Mouse (Mus musculus) CH12.LX (cell line): ENCODE measurements around the gene Hand2. TPM values are rescaled to one million over a fixed set of nuclear protein-coding genes. Genes with fewer than 3 reads are reported as not detected.

Experiments used
- DNase-seq: peaks from one replicate; pipeline ENCODE4 v3.0.0-alpha.2; 2013; ENCODE audit errors: extremely low read depth
- H3K27ac ChIP-seq: 2 replicates; pipeline ENCODE4 v1.5.1; 2012; ENCODE audit warnings: low read depth, mild to moderate bottlenecking, control low read depth, moderate library complexity; ENCODE audit not compliant: insufficient read depth
- H3K27me3 ChIP-seq: replicated peaks from 2 replicates; pipeline ENCODE3; 2012; ENCODE audit warnings: inconsistent platforms
- H3K36me3 ChIP-seq, 2 experiments: replicated peaks in 1 of 2; 2 replicates each; pipeline versions ENCODE3 to v1.6.1; 2012; ENCODE audit warnings: inconsistent platforms in 1 of 2, low read length in 1 of 2, mild to moderate bottlenecking in 1 of 2, mixed read lengths in 1 of 2, moderate library complexity in 1 of 2; ENCODE audit not compliant: control insufficient read depth in 1 of 2, insufficient read depth in 1 of 2
- H3K4me1 ChIP-seq, 2 experiments: 2 replicates each; pipeline ENCODE4 v1.6.1; 2012; ENCODE audit warnings: inconsistent platforms in 1 of 2, moderate library complexity in 1 of 2; ENCODE audit not compliant: insufficient read depth in 2 of 2, control insufficient read depth in 1 of 2
- H3K4me2 ChIP-seq: 2 replicates; pipeline ENCODE4 v1.6.1; 2012; ENCODE audit warnings: low read depth, mild to moderate bottlenecking, control low read depth; ENCODE audit not compliant: poor library complexity, insufficient read depth, severe bottlenecking
- H3K4me3 ChIP-seq, 3 experiments: fragments of 150-350 bp in 1 of 3; sonication (generic) in 1 of 3; replicated peaks in 1 of 3; 2 replicates each; pipeline versions ENCODE3 to v1.5.1; 2011 to 2012; ENCODE audit warnings: low read depth in 2 of 3, low read length in 2 of 3, mild to moderate bottlenecking in 2 of 3, moderate library complexity in 2 of 3, control low read depth in 1 of 3, improper control_type of control experiment in 1 of 3, inconsistent platforms in 1 of 3, mixed read lengths in 1 of 3; ENCODE audit not compliant: poor library complexity in 1 of 3
- H3K79me2 ChIP-seq: replicated peaks from 2 replicates; pipeline ENCODE4 v1.6.1; 2012; ENCODE audit warnings: mild to moderate bottlenecking, moderate library complexity; ENCODE audit not compliant: control insufficient read depth, poor library complexity, insufficient read depth, severe bottlenecking; ENCODE audit errors: extremely low read depth
- H3K9ac ChIP-seq: 2 replicates; pipeline ENCODE4 v1.6.1; 2012; ENCODE audit warnings: low read depth, mild to moderate bottlenecking, control low read depth, moderate library complexity; ENCODE audit not compliant: insufficient read depth
- H3K9me3 ChIP-seq: replicated peaks from 2 replicates; pipeline ENCODE3; 2012; ENCODE audit warnings: low read length, inconsistent platforms, mixed read lengths
- BHLHE40 ChIP-seq: IDR thresholded peaks from 2 replicates; pipeline ENCODE4 v1.6.1; 2011; ENCODE audit warnings: mild to moderate bottlenecking, low read depth, low read length, improper control_type of control experiment
- CHD1 ChIP-seq: IDR thresholded peaks from 2 replicates; pipeline ENCODE4 v1.6.1; 2012; ENCODE audit warnings: low read depth, low read length, improper control_type of control experiment, inconsistent platforms
- CHD2 ChIP-seq: IDR thresholded peaks from 2 replicates; pipeline ENCODE4 v1.6.1; 2011; ENCODE audit warnings: low read length, improper control_type of control experiment
- E2F4 ChIP-seq: IDR thresholded peaks from 2 replicates; pipeline ENCODE4 v1.6.1; 2011; ENCODE audit warnings: low read depth, low read length, improper control_type of control experiment; ENCODE audit not compliant: insufficient replicate concordance
- ELF1 ChIP-seq: IDR thresholded peaks from 2 replicates; pipeline ENCODE4 v1.6.1; 2014; ENCODE audit warnings: low read depth, mild to moderate bottlenecking, inconsistent platforms, low read length, improper control_type of control experiment
- EP300 ChIP-seq: IDR thresholded peaks from 2 replicates; pipeline ENCODE4 v1.6.1; 2011; ENCODE audit warnings: low read length, improper control_type of control experiment
- ETS1 ChIP-seq: conservative IDR thresholded peaks from 2 replicates; pipeline ENCODE4 v1.6.1; 2012; ENCODE audit warnings: low read depth, mild to moderate bottlenecking, inconsistent platforms, low read length, improper control_type of control experiment, moderate library complexity
- HCFC1 ChIP-seq: IDR thresholded peaks from 2 replicates; pipeline ENCODE4 v1.6.1; 2012; ENCODE audit warnings: low read depth, mild to moderate bottlenecking, inconsistent platforms, low read length, improper control_type of control experiment
- IRF4 ChIP-seq: IDR thresholded peaks from 2 replicates; pipeline ENCODE4 v1.6.1; 2014; ENCODE audit warnings: low read depth, mild to moderate bottlenecking, inconsistent platforms, low read length, improper control_type of control experiment
- JUND ChIP-seq: conservative IDR thresholded peaks from 2 replicates; pipeline ENCODE4 v1.6.1; 2011; ENCODE audit warnings: low read depth, low read length, improper control_type of control experiment
- KAT2A ChIP-seq: IDR thresholded peaks from 2 replicates; pipeline ENCODE4 v1.6.1; 2012; ENCODE audit warnings: low read length, improper control_type of control experiment, inconsistent platforms; ENCODE audit not compliant: insufficient replicate concordance
- MAFK ChIP-seq: IDR thresholded peaks from 2 replicates; pipeline ENCODE4 v1.6.1; 2011; ENCODE audit warnings: low read length, improper control_type of control experiment; ENCODE audit not compliant: insufficient replicate concordance
- MEF2A ChIP-seq: IDR thresholded peaks from 2 replicates; pipeline ENCODE4 v1.6.1; 2014; ENCODE audit warnings: low read depth, mild to moderate bottlenecking, inconsistent platforms, low read length, improper control_type of control experiment, borderline replicate concordance
- MXI1 ChIP-seq: IDR thresholded peaks from 2 replicates; pipeline ENCODE4 v1.6.1; 2011; ENCODE audit warnings: mild to moderate bottlenecking, low read depth, low read length, improper control_type of control experiment
- MYC ChIP-seq: IDR thresholded peaks from 2 replicates; pipeline ENCODE4 v1.6.1; 2011; ENCODE audit warnings: low read depth, mild to moderate bottlenecking, improper control_type of control experiment, low read length
- NRF1 ChIP-seq: IDR thresholded peaks from 2 replicates; pipeline ENCODE4 v1.6.1; 2014; ENCODE audit warnings: low read depth, mild to moderate bottlenecking, inconsistent platforms, low read length, improper control_type of control experiment, moderate library complexity
- POLR2A ChIP-seq: IDR thresholded peaks from 2 replicates; pipeline ENCODE4 v1.6.1; 2011; ENCODE audit warnings: low read depth, mild to moderate bottlenecking, improper control_type of control experiment, low read length
- RCOR1 ChIP-seq: conservative IDR thresholded peaks from 2 replicates; pipeline ENCODE4 v1.6.1; 2012; ENCODE audit warnings: low read depth, mild to moderate bottlenecking, inconsistent platforms, low read length, improper control_type of control experiment
- SMC3 ChIP-seq: IDR thresholded peaks from 2 replicates; pipeline ENCODE4 v1.6.1; 2011; ENCODE audit warnings: low read depth, low read length, improper control_type of control experiment
- TCF12 ChIP-seq: IDR thresholded peaks from 2 replicates; pipeline ENCODE4 v1.6.1; 2014; ENCODE audit warnings: low read depth, mild to moderate bottlenecking, inconsistent platforms, low read length, improper control_type of control experiment
- UBTF ChIP-seq: IDR thresholded peaks from 2 replicates; pipeline ENCODE4 v1.6.1; 2012; ENCODE audit warnings: low read depth, mild to moderate bottlenecking, inconsistent platforms, low read length, improper control_type of control experiment, moderate library complexity
- USF2 ChIP-seq: conservative IDR thresholded peaks from 2 replicates; pipeline ENCODE4 v1.6.1; 2011; ENCODE audit warnings: low read depth, low read length, improper control_type of control experiment
- ZC3H11A ChIP-seq: IDR thresholded peaks from 2 replicates; pipeline ENCODE4 v1.6.1; 2012; ENCODE audit warnings: low read depth, mild to moderate bottlenecking, inconsistent platforms, low read length, improper control_type of control experiment
- ZKSCAN1 ChIP-seq: IDR thresholded peaks from 2 replicates; pipeline ENCODE4 v1.6.1; 2012; ENCODE audit warnings: low read depth, inconsistent platforms, low read length, improper control_type of control experiment, borderline replicate concordance
- ZNF384 ChIP-seq: IDR thresholded peaks from 2 replicates; pipeline ENCODE4 v1.6.1; 2012; ENCODE audit warnings: low read depth, low read length, improper control_type of control experiment, inconsistent platforms
- dilution Hi-C: fragments of 300-500 bp; cut with MboI; formaldehyde crosslinking; loops from 2 replicates; pipeline ENCODE4 v1.14.3; 2020; ENCODE audit warnings: low sequenced_read_pairs; ENCODE audit not compliant: extremely low pct_unique_long_range_greater_than_20kb, extremely low pct_ligation_motif_present
- in situ Hi-C: fragments of 300-500 bp; cut with MboI; formaldehyde crosslinking; loops from 3 replicates; pipeline ENCODE4 v1.14.3; 2019; ENCODE audit warnings: low sequenced_read_pairs, low pct_ligation_motif_present, low pct_unique_long_range_greater_than_20kb, mixed read lengths
- polyA plus RNA-seq: library from polyadenylated mRNA; unstranded; fragments of >175 nt; gene quantifications from 2 replicates; pipeline ENCODE4 v1.2.1, GENCODE M21; 2012; ENCODE audit warnings: low read depth; ENCODE audit not compliant: insufficient read length
- total RNA-seq, 2 experiments: library from RNA; depleted of rRNA; stranded (reverse); fragments of 300-350 nt in 1 of 2; fragments of >200 nt in 1 of 2; gene quantifications; 2 replicates each; pipeline ENCODE4 v1.2.3; 2012 to 2014

Gene Hand2
- total and polyA plus RNA-seq, 3 experiments, result not detected

GRCm38 (mm10) chr8:57328931-57329341 lies 8.2 kb downstream of the Hand2 start:
- no peak overlapping the region for H3K9ac ChIP-seq
- H3K4me3 ChIP-seq, result no peak overlapping the region
- dilution Hi-C loops (no loop called here), in situ Hi-C loops (no loop called here)
- no peaks in the 10 kb centered on the region for H3K4me1 ChIP-seq
- H3K9me3 ChIP-seq, result no peaks in the 10 kb centered on the region
- no peak overlapping the region for H3K27ac ChIP-seq
- no peaks in the 10 kb centered on the region for H3K36me3 ChIP-seq
- H3K27me3 ChIP-seq, result no peaks in the 10 kb centered on the region
- DNase-seq, result no peak
- H3K79me2 ChIP-seq, result no peaks in the 10 kb centered on the region
- H3K4me2 ChIP-seq, result no peak overlapping the region
- no peak for TF ChIP-seq MEF2A
- no peak for TF ChIP-seq UBTF
- TF ChIP-seq HCFC1, result no peak
- no peak for TF ChIP-seq NRF1
- no peak for TF ChIP-seq RCOR1
- no peak for TF ChIP-seq USF2
- TF ChIP-seq TCF12, result no peak
- TF ChIP-seq ZNF384, result no peak
- TF ChIP-seq POLR2A, result no peak
- TF ChIP-seq EP300, result no peak
- no peak for TF ChIP-seq SMC3
- no peak for TF ChIP-seq MAFK
- TF ChIP-seq ZC3H11A, result no peak
- TF ChIP-seq, all 38 proteins: peak for 0

GRCm38 (mm10) chr8:57330106-57330505 lies 9.3 kb downstream of the Hand2 start:
- DNase-seq, result no peak
- dilution Hi-C loops, result no loop called here
- TF ChIP-seq CHD2 (no peak), IRF4 (no peak), MXI1 (no peak), MYC (no peak), RCOR1 (no peak), MAFK (no peak), SMC3 (no peak), E2F4 (no peak), BHLHE40 (no peak), ETS1 (no peak), KAT2A (no peak), ELF1 (no peak), EP300 (no peak), ZKSCAN1 (no peak), ZC3H11A (no peak), NRF1 (no peak), ZNF384 (no peak), TCF12 (no peak), JUND (no peak), CHD1 (no peak)
- no peaks in the 10 kb centered on the region for H3K9me3 ChIP-seq
- no peaks in the 10 kb centered on the region for H3K79me2 ChIP-seq
- no peak overlapping the region for H3K4me3 ChIP-seq
- H3K36me3 ChIP-seq, result no peaks in the 10 kb centered on the region
- H3K4me2 ChIP-seq, result no peak overlapping the region
- H3K4me1 ChIP-seq, result no peaks in the 10 kb centered on the region
- in situ Hi-C loops, result no loop called here
- H3K27me3 ChIP-seq, result no peaks in the 10 kb centered on the region
- H3K27ac ChIP-seq, result no peak overlapping the region
- H3K9ac ChIP-seq, result no peak overlapping the region
